Mouse (Mus musculus): Measurements from ENCODE around the gene Krtap28-13.

Krtap28-13 gene

GRCm38 (mm10) chr1:83096935-83097334 lies 36.2 kb downstream of the Krtap28-13 start:
- no peak for DNase-seq

GRCm38 (mm10) chr1:83099160-83099559 lies 38.4 kb downstream of the Krtap28-13 start:
- DNase-seq: no peak

GRCm38 (mm10) chr1:83099580-83100137 lies 38.9 kb downstream of the Krtap28-13 start:
- no peak for DNase-seq

GRCm38 (mm10) chr1:83101891-83102290 lies 41.2 kb downstream of the Krtap28-13 start:
- DNase-seq: no peak

- DNase-seq: no peak
These were observed 44.7 kb downstream of the Krtap28-13 start for GRCm38 (mm10) chr1:83105464-83105863.

GRCm38 (mm10) chr1:83107410-83107978 lies 46.8 kb downstream of the Krtap28-13 start:
- no peak for DNase-seq

GRCm38 (mm10) chr1:83110992-83111391 lies 50.3 kb downstream of the Krtap28-13 start:
- no peak for DNase-seq
